Mouse (Mus musculus) myocyte (in vitro differentiated cells): ENCODE measurements at regions not wholly inside any gene's neighbourhood (a gene's known extent, or its start where the extent isn't known, plus 50 kb on each side); places are given as distances from the start of the nearest gene placed in this dataset.

Source experiments
- H3K27me3 ChIP-seq: one replicate; pipeline ENCODE4 v1.6.1; 2011; ENCODE audit not compliant: control insufficient read depth, insufficient read depth, insufficient read length
- H3K36me3 ChIP-seq: one replicate; pipeline ENCODE4 v1.6.1; 2011; ENCODE audit not compliant: control insufficient read depth, insufficient read depth
- H3K4me2 ChIP-seq: one replicate; pipeline ENCODE4 v1.6.1; 2011; ENCODE audit warnings: low read depth, control low read depth
- H3K4me3 ChIP-seq: one replicate; pipeline ENCODE4 v1.5.1; 2011; ENCODE audit warnings: mild to moderate bottlenecking, control low read depth, moderate library complexity
- H3K79me2 ChIP-seq: one replicate; pipeline ENCODE4 v1.6.1; 2011; ENCODE audit not compliant: control insufficient read depth, insufficient read depth
- H3ac ChIP-seq: one replicate; pipeline ENCODE4 v1.6.1; 2011; ENCODE audit not compliant: control insufficient read depth, insufficient read length
- CEBPB ChIP-seq: IDR thresholded peaks from 2 replicates; pipeline ENCODE4 v1.6.1; 2011; ENCODE audit warnings: mild to moderate bottlenecking, moderate library complexity; ENCODE audit not compliant: poor library complexity, insufficient read depth, severe bottlenecking
- E2F4 ChIP-seq: IDR thresholded peaks from one replicate; pipeline ENCODE4 v1.6.1; 2011; ENCODE audit warnings: mild to moderate bottlenecking, control low read depth, moderate library complexity; ENCODE audit not compliant: insufficient read depth
- MAX ChIP-seq: IDR thresholded peaks from one replicate; pipeline ENCODE4 v1.6.1; 2011; ENCODE audit warnings: low read depth, mild to moderate bottlenecking, control low read depth
- MYOD1 ChIP-seq, 3 experiments: IDR thresholded peaks; one replicate each; pipeline ENCODE4 v1.6.1; 2011; ENCODE audit warnings: control low read depth in 2 of 3, low read depth in 2 of 3, mild to moderate bottlenecking in 2 of 3, moderate library complexity in 1 of 3; ENCODE audit not compliant: insufficient read length in 2 of 3, control insufficient read depth in 1 of 3
- MYOG ChIP-seq, 3 experiments: IDR thresholded peaks; one replicate each; pipeline ENCODE4 v1.6.1; 2011; ENCODE audit warnings: control low read depth in 2 of 3, low read depth in 2 of 3, mild to moderate bottlenecking in 2 of 3; ENCODE audit not compliant: insufficient read length in 2 of 3, control insufficient read depth in 1 of 3, insufficient read depth in 1 of 3
- POLR2A ChIP-seq: IDR thresholded peaks from one replicate; pipeline ENCODE4 v1.6.1; 2011; ENCODE audit warnings: low read depth, mild to moderate bottlenecking, control low read depth, moderate library complexity; ENCODE audit not compliant: insufficient read length
- POLR2AphosphoS2 ChIP-seq: IDR thresholded peaks from one replicate; pipeline ENCODE4 v1.6.1; 2011; ENCODE audit warnings: low read depth, control low read depth; ENCODE audit not compliant: insufficient read length
- REST ChIP-seq: IDR thresholded peaks from one replicate; pipeline ENCODE4 v1.6.1; 2011; ENCODE audit warnings: mild to moderate bottlenecking, control low read depth, moderate library complexity; ENCODE audit not compliant: insufficient read depth, insufficient read length
- SRF ChIP-seq: IDR thresholded peaks from one replicate; pipeline ENCODE4 v1.6.1; 2011; ENCODE audit warnings: low read depth; ENCODE audit not compliant: control insufficient read depth, insufficient read length
- TCF12 ChIP-seq: IDR thresholded peaks from one replicate; pipeline ENCODE4 v1.6.1; 2011; ENCODE audit warnings: mild to moderate bottlenecking, control low read depth; ENCODE audit not compliant: poor library complexity, insufficient read depth, severe bottlenecking
- TCF3 ChIP-seq: IDR thresholded peaks from one replicate; pipeline ENCODE4 v1.6.1; 2011; ENCODE audit warnings: low read depth, control low read depth; ENCODE audit not compliant: insufficient read length
- USF1 ChIP-seq: IDR thresholded peaks from one replicate; pipeline ENCODE4 v1.6.1; 2011; ENCODE audit warnings: low read depth, mild to moderate bottlenecking, control low read depth, moderate library complexity

GRCm38 (mm10) chr3:156205246-156205645, 356.3 kb upstream of the Negr1 start:
- Histone ChIP-seq H3K4me3 (no peak overlapping the region), H3K36me3 (no peaks in the 10 kb centered on the region), H3K79me2 (no peaks in the 10 kb centered on the region), H3K27me3 (no peaks in the 10 kb centered on the region), H3K4me2 (no peak overlapping the region), H3ac (no peak overlapping the region)
- TF ChIP-seq POLR2AphosphoS2 (no peak), USF1 (no peak), CEBPB (no peak), TCF3 (no peak), MYOG (IDR thresholded peaks at IDR 0.05; ENCODE audit: control insufficient read depth in 1 of 3, insufficient read depth in 1 of 3, insufficient read length in 2 of 3, low read depth in 2 of 3) (no peak), REST (no peak), SRF (no peak), TCF12 (no peak), MAX (no peak), POLR2A (no peak), E2F4 (no peak), MYOD1 (IDR thresholded peaks at IDR 0.05; ENCODE audit: control insufficient read depth in 1 of 3, insufficient read length in 2 of 3, low read depth in 2 of 3) (no peak)

- Histone ChIP-seq H3K4me3 (no peak overlapping the region), H3K27me3 (no peaks in the 10 kb centered on the region), H3ac (no peak overlapping the region), H3K36me3 (no peaks in the 10 kb centered on the region), H3K4me2 (no peak overlapping the region), H3K79me2 (no peaks in the 10 kb centered on the region)
- TF ChIP-seq MAX (no peak), REST (no peak), MYOD1 (IDR thresholded peaks at IDR 0.05; ENCODE audit: control insufficient read depth in 1 of 3, insufficient read length in 2 of 3, low read depth in 2 of 3) (no peak), TCF12 (no peak), CEBPB (no peak), POLR2A (no peak), SRF (no peak), USF1 (no peak), TCF3 (no peak), E2F4 (no peak), POLR2AphosphoS2 (no peak), MYOG (IDR thresholded peaks at IDR 0.05; ENCODE audit: control insufficient read depth in 1 of 3, insufficient read depth in 1 of 3, insufficient read length in 2 of 3, low read depth in 2 of 3) (no peak)
Measured at GRCm38 (mm10) chr3:156208420-156208819, 353.2 kb upstream of the Negr1 start.

GRCm38 (mm10) chr3:156210827-156211226, 350.8 kb upstream of the Negr1 start:
- Histone ChIP-seq H3K27me3 (no peaks in the 10 kb centered on the region), H3K79me2 (no peaks in the 10 kb centered on the region), H3K4me2 (no peak overlapping the region), H3K4me3 (no peak overlapping the region), H3K36me3 (no peaks in the 10 kb centered on the region), H3ac (no peak overlapping the region)
- no peak for TF ChIP-seq MYOG (IDR thresholded peaks at IDR 0.05; ENCODE audit: control insufficient read depth in 1 of 3, insufficient read depth in 1 of 3, insufficient read length in 2 of 3, low read depth in 2 of 3)
- TF ChIP-seq SRF = no peak
- no peak for TF ChIP-seq REST
- no peak for TF ChIP-seq USF1
- no peak for TF ChIP-seq TCF12
- TF ChIP-seq MYOD1 (IDR thresholded peaks at IDR 0.05; ENCODE audit: control insufficient read depth in 1 of 3, insufficient read length in 2 of 3, low read depth in 2 of 3) = no peak
- no peak for TF ChIP-seq POLR2A
- TF ChIP-seq TCF3 = no peak
- no peak for TF ChIP-seq POLR2AphosphoS2
- TF ChIP-seq MAX = no peak
- no peak for TF ChIP-seq CEBPB
- no peak for TF ChIP-seq E2F4

- Histone ChIP-seq H3K79me2 (no peaks in the 10 kb centered on the region), H3ac (no peak overlapping the region), H3K4me3 (no peak overlapping the region), H3K4me2 (no peak overlapping the region), H3K27me3 (no peaks in the 10 kb centered on the region), H3K36me3 (no peaks in the 10 kb centered on the region)
- no peak for TF ChIP-seq POLR2AphosphoS2
- no peak for TF ChIP-seq MAX
- TF ChIP-seq TCF3 = no peak
- no peak for TF ChIP-seq REST
- TF ChIP-seq TCF12 = no peak
- no peak for TF ChIP-seq CEBPB
- no peak for TF ChIP-seq MYOG (IDR thresholded peaks at IDR 0.05; ENCODE audit: control insufficient read depth in 1 of 3, insufficient read depth in 1 of 3, insufficient read length in 2 of 3, low read depth in 2 of 3)
- no peak for TF ChIP-seq E2F4
- TF ChIP-seq POLR2A = no peak
- no peak for TF ChIP-seq MYOD1 (IDR thresholded peaks at IDR 0.05; ENCODE audit: control insufficient read depth in 1 of 3, insufficient read length in 2 of 3, low read depth in 2 of 3)
- no peak for TF ChIP-seq SRF
- TF ChIP-seq USF1 = no peak
Measured at GRCm38 (mm10) chr3:156214823-156215222, 346.8 kb upstream of the Negr1 start.
